Mouse (Mus musculus) sigmoid colon, adult 10 weeks (tissue): Measurements from ENCODE around the gene Ifitm7. TPM values are rescaled to one million over a fixed set of nuclear protein-coding genes. Genes with fewer than 3 reads are reported as not detected.

Source experiments
- polyA plus RNA-seq: library from polyadenylated mRNA; stranded (reverse); fragments of 350-450 nt; fragmentation: Illumina TruSeq; extraction: RNeasy Lipid Tissue Mini Kit (QIAGEN cat#74804); gene quantifications from one replicate; pipeline ENCODE4 v1.2.3, GENCODE M21; 2014; ENCODE audit warnings: low read depth, low replicate concordance

Gene Ifitm7
- not detected for polyA plus RNA-seq

GRCm38 (mm10) chr16:13986574-13987478 is at the start of gene Ifitm7, which contains the start of gene 2900011O08Rik:
Ifitm7 (minus strand) TSS chr16:13986888.
2900011O08Rik (plus strand) TSS chr16:13986604.

Other genes with a start within 250 kb of the Ifitm7 start
- 27.5 TPM for gene Rrn3, start 206.2 kb downstream of the Ifitm7 start, polyA plus RNA-seq
- gene Ntan1, start 168.0 kb downstream of the Ifitm7 start, polyA plus RNA-seq: 68.7 TPM
- gene Pdxdc1, start 83.8 kb downstream of the Ifitm7 start, polyA plus RNA-seq: 629 TPM
- gene Mpv17l, start 83.7 kb downstream of the Ifitm7 start, polyA plus RNA-seq: 21.9 TPM
- 0.35 TPM for gene 2900011O08Rik, start 284 bp downstream of the Ifitm7 start, polyA plus RNA-seq
- gene Nde1, start 176.4 kb upstream of the Ifitm7 start, polyA plus RNA-seq: 8.7 TPM
- gene Marf1, start 176.5 kb upstream of the Ifitm7 start, polyA plus RNA-seq: 80.8 TPM